Mouse (Mus musculus): Measurements from ENCODE around the gene Med24. TPM values are rescaled to one million over a fixed set of nuclear protein-coding genes. Genes with fewer than 3 reads are reported as not detected.

Med24 gene
- 10 to 100 TPM; 47.8 to 58.0 TPM for total RNA-seq (2021)
- long read RNA-seq, experiment 1, transcript Med24-201 (26 exons, 3,410 nt), result major isoform, 8 of 24 reads
- long read RNA-seq, experiment 1, partial matches to known transcripts, result 8 of 24 reads
- long read RNA-seq, experiment 1, other reads (novel, unspliced or antisense), result 7 of 24 reads
- long read RNA-seq, experiment 2, full-length matches to known transcripts, result 11 of 47 reads
- long read RNA-seq, experiment 2, partial matches to known transcripts, result 11 of 47 reads
- long read RNA-seq, experiment 2, other reads (novel, unspliced or antisense), result 25 of 47 reads

GRCm38 (mm10) chr11:98729119-98729588 is at the start of gene Med24:
Gene Med24 (minus strand): TSS chr11:98729435.
- peak in 1 of 2 experiments; percentile 73 for DNase-seq (ENCODE audit: low spot score in 2 of 2)

GRCm38 (mm10) chr11:98777888-98778287 is 48.7 kb upstream of the Med24 start:
- no peak for DNase-seq (ENCODE audit: low spot score in 2 of 2)

- DNase-seq (ENCODE audit: low spot score in 2 of 2), result peak in 1 of 2 experiments; percentile 40
Measured at GRCm38 (mm10) chr11:98776843-98777590, 47.8 kb upstream of the Med24 start.

GRCm38 (mm10) chr11:98776052-98776764 is 47.0 kb upstream of the Med24 start:
- DNase-seq (ENCODE audit: low spot score in 2 of 2), result no peak

GRCm38 (mm10) chr11:98775348-98776051 is 46.3 kb upstream of the Med24 start:
- DNase-seq (ENCODE audit: low spot score in 2 of 2), result peak; percentile 93 to 96

- no peak for DNase-seq (ENCODE audit: low spot score in 2 of 2)
Measured at GRCm38 (mm10) chr11:98774582-98775347, 45.5 kb upstream of the Med24 start, which contains the start of gene Nr1d1. Gene Nr1d1 (minus strand): TSS chr11:98775333.

GRCm38 (mm10) chr11:98773635-98774295 is 44.5 kb upstream of the Med24 start:
- DNase-seq (ENCODE audit: low spot score in 2 of 2), result peak; percentile 96 to 99

GRCm38 (mm10) chr11:98772667-98773171 is 43.5 kb upstream of the Med24 start:
- no peak for DNase-seq (ENCODE audit: low spot score in 2 of 2)

GRCm38 (mm10) chr11:98771844-98772525 is 42.8 kb upstream of the Med24 start:
- DNase-seq (ENCODE audit: low spot score in 2 of 2), result no peak

GRCm38 (mm10) chr11:98771131-98771530 is 41.9 kb upstream of the Med24 start:
- DNase-seq (ENCODE audit: low spot score in 2 of 2), result no peak

- no peak for DNase-seq (ENCODE audit: low spot score in 2 of 2)
Measured at GRCm38 (mm10) chr11:98770096-98770975, 41.1 kb upstream of the Med24 start.

- DNase-seq (ENCODE audit: low spot score in 2 of 2), result no peak
Measured at GRCm38 (mm10) chr11:98769007-98769954, 40.0 kb upstream of the Med24 start.

GRCm38 (mm10) chr11:98768127-98769006 is 39.1 kb upstream of the Med24 start:
- DNase-seq (ENCODE audit: low spot score in 2 of 2), result peak in 1 of 2 experiments; percentile 14

- DNase-seq (ENCODE audit: low spot score in 2 of 2), result no peak
Measured at GRCm38 (mm10) chr11:98767713-98768112, 38.5 kb upstream of the Med24 start.

- DNase-seq (ENCODE audit: low spot score in 2 of 2), result no peak
Measured at GRCm38 (mm10) chr11:98767276-98767675, 38.0 kb upstream of the Med24 start.

- DNase-seq (ENCODE audit: low spot score in 2 of 2), result no peak
Measured at GRCm38 (mm10) chr11:98766816-98767215, 37.6 kb upstream of the Med24 start.

All from gastrocnemius, postnatal 4 days (tissue).